Mouse (Mus musculus): ENCODE results near the gene Pcnx4. TPM values are rescaled to one million over a fixed set of nuclear protein-coding genes. Genes with fewer than 3 reads are reported as not detected.
"Not testable (repeated sequence)": the region's sequence is repeated elsewhere in the genome, so short reads cannot be mapped to it uniquely, and the experiment has no call there.

Gene Pcnx4
- polyA plus RNA-seq, 1 experiment from 2014 or later = 2.0 TPM

GRCm38 (mm10) chr12:72564281-72564795 is 28.2 kb downstream of the Pcnx4 start:
- 53% methylated on average over 4 of the region's 4 CpGs for WGBS (ENCODE audit: insufficient replicate concordance)
- H3K27me3 ChIP-seq (ENCODE audit: control insufficient read depth, insufficient read depth, low read depth, low read length) = no peaks in the 10 kb centered on the region
- H3K4me1 ChIP-seq (ENCODE audit: control insufficient read depth, low read depth, low read length) = no peaks in the 10 kb centered on the region
- no peak overlapping the region for H3K9ac ChIP-seq (ENCODE audit: low read depth, low read length)
- H3K27ac ChIP-seq (ENCODE audit: low read length) = no peak overlapping the region
- H3K36me3 ChIP-seq (ENCODE audit: control insufficient read depth, insufficient read depth) = no peaks in the 10 kb centered on the region
- H3K9me3 ChIP-seq (replicated peaks; ENCODE audit: control insufficient read depth, low read length) = no peaks in the 10 kb centered on the region
- H3K4me2 ChIP-seq (ENCODE audit: low read depth, low read length) = no peak overlapping the region
- no peak overlapping the region for H3K4me3 ChIP-seq (ENCODE audit: low read depth, low read length)
- peak; percentile 61 for ATAC-seq (ENCODE audit: low read depth)

DNA sequence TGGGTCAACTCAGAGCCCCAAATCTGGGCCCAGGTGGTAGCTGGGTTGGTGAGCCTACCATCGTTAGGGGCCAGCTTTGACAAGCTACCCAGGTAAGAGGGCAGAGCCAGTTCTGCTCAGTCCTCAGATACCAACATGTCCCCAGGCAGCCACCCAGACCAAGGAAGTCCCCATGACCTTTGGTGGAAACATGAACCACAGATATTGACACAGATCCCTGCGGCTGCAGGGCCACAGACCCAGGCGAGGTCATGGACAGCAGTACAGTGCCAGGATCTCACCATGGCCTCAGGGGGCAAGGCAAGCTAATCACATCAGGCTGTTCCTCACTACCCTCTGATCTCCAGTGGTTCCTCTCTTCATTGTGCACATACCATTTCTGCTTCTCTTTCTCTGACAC is 45.8 kb downstream of the Pcnx4 start:
- Histone ChIP-seq H3K4me3 (ENCODE audit: low read depth, low read length) (no peak overlapping the region), H3K9ac (ENCODE audit: low read depth, low read length) (no peak overlapping the region), H3K27me3 (ENCODE audit: control insufficient read depth, insufficient read depth, low read depth, low read length) (no peaks in the 10 kb centered on the region), H3K27ac (ENCODE audit: low read length) (no peak overlapping the region), H3K4me1 (ENCODE audit: control insufficient read depth, low read depth, low read length) (no peaks in the 10 kb centered on the region), H3K9me3 (replicated peaks; ENCODE audit: control insufficient read depth, low read length) (no peaks in the 10 kb centered on the region), H3K36me3 (ENCODE audit: control insufficient read depth, insufficient read depth) (no peaks in the 10 kb centered on the region), H3K4me2 (ENCODE audit: low read depth, low read length) (no peak overlapping the region)
- WGBS (ENCODE audit: insufficient replicate concordance) = 66% methylated on average over 3 of the region's 3 CpGs
- ATAC-seq (ENCODE audit: low read depth) = no peak

DNA sequence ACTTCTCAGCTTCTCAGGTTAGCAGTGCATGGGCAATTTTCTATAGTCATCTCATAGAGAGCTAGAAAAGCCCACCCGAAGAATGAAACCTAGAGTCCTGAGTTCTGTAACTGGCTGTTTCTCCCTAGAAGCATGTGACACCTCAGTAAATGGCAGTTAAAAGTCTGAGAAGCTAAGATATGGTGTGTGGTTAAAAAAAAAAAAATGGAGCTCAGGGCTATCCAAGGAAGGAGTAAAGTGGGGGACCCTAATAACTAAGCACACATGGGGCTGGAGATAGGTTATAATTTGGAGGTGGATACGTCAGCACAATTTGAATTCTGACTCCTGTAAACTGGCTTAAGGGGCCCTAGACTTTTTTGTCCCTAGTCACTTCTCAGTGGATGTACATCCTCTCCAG is 46.9 kb downstream of the Pcnx4 start:
- no peak overlapping the region for H3K4me2 ChIP-seq (ENCODE audit: low read depth, low read length)
- H3K36me3 ChIP-seq (ENCODE audit: control insufficient read depth, insufficient read depth) = no peaks in the 10 kb centered on the region
- H3K9me3 ChIP-seq (replicated peaks; ENCODE audit: control insufficient read depth, low read length) = no peaks in the 10 kb centered on the region
- no peak overlapping the region for H3K9ac ChIP-seq (ENCODE audit: low read depth, low read length)
- no peaks in the 10 kb centered on the region for H3K4me1 ChIP-seq (ENCODE audit: control insufficient read depth, low read depth, low read length)
- no peak overlapping the region for H3K27ac ChIP-seq (ENCODE audit: low read length)
- no peak for ATAC-seq (ENCODE audit: low read depth)
- no peak overlapping the region for H3K4me3 ChIP-seq (ENCODE audit: low read depth, low read length)
- 60% methylated on average over 2 of the region's 2 CpGs for WGBS (ENCODE audit: insufficient replicate concordance)
- no peaks in the 10 kb centered on the region for H3K27me3 ChIP-seq (ENCODE audit: control insufficient read depth, insufficient read depth, low read depth, low read length)

- Histone ChIP-seq H3K36me3 (ENCODE audit: control insufficient read depth, insufficient read depth) (no peaks in the 10 kb centered on the region), H3K4me3 (ENCODE audit: low read depth, low read length) (no peak overlapping the region), H3K27ac (ENCODE audit: low read length) (no peak overlapping the region), H3K9me3 (replicated peaks; ENCODE audit: control insufficient read depth, low read length) (no peaks in the 10 kb centered on the region), H3K9ac (ENCODE audit: low read depth, low read length) (no peak overlapping the region), H3K4me2 (ENCODE audit: low read depth, low read length) (no peak overlapping the region), H3K27me3 (ENCODE audit: control insufficient read depth, insufficient read depth, low read depth, low read length) (no peaks in the 10 kb centered on the region), H3K4me1 (ENCODE audit: control insufficient read depth, low read depth, low read length) (no peaks in the 10 kb centered on the region)
- WGBS (ENCODE audit: insufficient replicate concordance) = 50% methylated on average over 1 of the region's 1 CpGs
- no peak for ATAC-seq (ENCODE audit: low read depth)
Observed at GRCm38 (mm10) chr12:72585339-72585738, 49.2 kb downstream of the Pcnx4 start.

- no peak overlapping the region for H3K9ac ChIP-seq (ENCODE audit: low read depth, low read length)
- no peaks in the 10 kb centered on the region for H3K36me3 ChIP-seq (ENCODE audit: control insufficient read depth, insufficient read depth)
- H3K4me2 ChIP-seq (ENCODE audit: low read depth, low read length) = no peak overlapping the region
- H3K4me3 ChIP-seq (ENCODE audit: low read depth, low read length) = no peak overlapping the region
- no peaks in the 10 kb centered on the region for H3K9me3 ChIP-seq (replicated peaks; ENCODE audit: control insufficient read depth, low read length)
- no peaks in the 10 kb centered on the region for H3K27me3 ChIP-seq (ENCODE audit: control insufficient read depth, insufficient read depth, low read depth, low read length)
- no peak for ATAC-seq (ENCODE audit: low read depth)
- H3K27ac ChIP-seq (ENCODE audit: low read length) = no peak overlapping the region
- H3K4me1 ChIP-seq (ENCODE audit: control insufficient read depth, low read depth, low read length) = no peaks in the 10 kb centered on the region
Observed at GRCm38 (mm10) chr12:72592991-72593390, 56.8 kb downstream of the Pcnx4 start.

DNA sequence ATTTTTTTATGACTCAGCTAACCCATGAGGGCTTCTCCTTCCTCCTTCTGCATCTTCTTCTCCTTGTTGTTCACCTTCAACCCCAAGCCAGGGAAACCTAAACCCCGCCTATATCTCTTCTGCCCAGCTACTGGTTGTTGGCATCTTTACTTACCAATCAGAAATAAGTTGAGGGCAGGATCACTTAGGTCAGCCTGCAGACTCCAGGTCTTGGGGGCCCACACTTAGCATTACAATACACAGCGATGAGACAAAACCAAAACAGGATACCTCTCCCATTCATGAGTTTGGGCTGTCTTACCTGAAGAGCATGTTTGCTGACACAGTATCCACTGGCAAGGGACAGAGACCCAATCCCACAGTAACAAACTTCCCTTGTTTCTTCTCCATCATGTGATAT is 57.8 kb downstream of the Pcnx4 start:
- Histone ChIP-seq H3K4me1 (ENCODE audit: control insufficient read depth, low read depth, low read length) (no peaks in the 10 kb centered on the region), H3K27ac (ENCODE audit: low read length) (no peak overlapping the region), H3K36me3 (ENCODE audit: control insufficient read depth, insufficient read depth) (no peaks in the 10 kb centered on the region), H3K9ac (ENCODE audit: low read depth, low read length) (no peak overlapping the region), H3K27me3 (ENCODE audit: control insufficient read depth, insufficient read depth, low read depth, low read length) (no peaks in the 10 kb centered on the region), H3K9me3 (replicated peaks; ENCODE audit: control insufficient read depth, low read length) (no peaks in the 10 kb centered on the region), H3K4me3 (ENCODE audit: low read depth, low read length) (no peak overlapping the region), H3K4me2 (ENCODE audit: low read depth, low read length) (no peak overlapping the region)
- WGBS (ENCODE audit: insufficient replicate concordance) = 65% methylated on average over 2 of the region's 2 CpGs
- no peak for ATAC-seq (ENCODE audit: low read depth)

DNA sequence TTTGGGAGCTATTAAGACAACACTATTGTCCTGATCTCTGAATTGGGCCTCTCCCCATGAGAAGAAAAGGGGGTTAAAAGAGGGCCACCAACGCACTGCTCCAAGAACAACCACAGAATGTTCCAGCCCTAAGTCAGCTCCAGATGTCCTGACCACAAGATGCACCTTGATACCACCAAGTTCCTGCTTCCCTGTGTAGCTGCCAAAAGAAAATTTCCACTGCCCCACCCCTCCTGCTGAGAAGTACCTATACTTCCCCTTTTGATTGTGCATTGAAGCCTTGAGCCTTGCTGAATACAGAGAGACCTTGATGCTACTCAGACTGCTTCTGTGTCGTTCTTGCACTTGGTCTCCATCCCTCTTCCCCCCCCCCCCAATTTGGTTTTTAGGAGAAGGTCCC is 62.5 kb downstream of the Pcnx4 start:
- not testable (repeated sequence) for H3K4me1 ChIP-seq (ENCODE audit: control insufficient read depth, low read depth, low read length); H3K9me3 ChIP-seq (replicated peaks; ENCODE audit: control insufficient read depth, low read length); H3K4me3 ChIP-seq (ENCODE audit: low read depth, low read length); H3K27ac ChIP-seq (ENCODE audit: low read length); H3K4me2 ChIP-seq (ENCODE audit: low read depth, low read length); H3K27me3 ChIP-seq (ENCODE audit: control insufficient read depth, insufficient read depth, low read depth, low read length); H3K9ac ChIP-seq (ENCODE audit: low read depth, low read length); ATAC-seq (ENCODE audit: low read depth); H3K36me3 ChIP-seq (ENCODE audit: control insufficient read depth, insufficient read depth)
- 66% methylated on average over 2 of the region's 2 CpGs for WGBS (ENCODE audit: insufficient replicate concordance)

- H3K36me3 ChIP-seq (ENCODE audit: control insufficient read depth, insufficient read depth) = no peaks in the 10 kb centered on the region
- H3K27ac ChIP-seq (ENCODE audit: low read length) = no peak overlapping the region
- no peaks in the 10 kb centered on the region for H3K27me3 ChIP-seq (ENCODE audit: control insufficient read depth, insufficient read depth, low read depth, low read length)
- no peaks in the 10 kb centered on the region for H3K4me1 ChIP-seq (ENCODE audit: control insufficient read depth, low read depth, low read length)
- H3K9me3 ChIP-seq (replicated peaks; ENCODE audit: control insufficient read depth, low read length) = no peaks in the 10 kb centered on the region
- 45% methylated on average over 3 of the region's 3 CpGs for WGBS (ENCODE audit: insufficient replicate concordance)
- no peak for ATAC-seq (ENCODE audit: low read depth)
- no peak overlapping the region for H3K4me2 ChIP-seq (ENCODE audit: low read depth, low read length)
- H3K9ac ChIP-seq (ENCODE audit: low read depth, low read length) = no peak overlapping the region
- H3K4me3 ChIP-seq (ENCODE audit: low read depth, low read length) = no peak overlapping the region
Observed at GRCm38 (mm10) chr12:72612053-72612452, 75.9 kb downstream of the Pcnx4 start.

DNA sequence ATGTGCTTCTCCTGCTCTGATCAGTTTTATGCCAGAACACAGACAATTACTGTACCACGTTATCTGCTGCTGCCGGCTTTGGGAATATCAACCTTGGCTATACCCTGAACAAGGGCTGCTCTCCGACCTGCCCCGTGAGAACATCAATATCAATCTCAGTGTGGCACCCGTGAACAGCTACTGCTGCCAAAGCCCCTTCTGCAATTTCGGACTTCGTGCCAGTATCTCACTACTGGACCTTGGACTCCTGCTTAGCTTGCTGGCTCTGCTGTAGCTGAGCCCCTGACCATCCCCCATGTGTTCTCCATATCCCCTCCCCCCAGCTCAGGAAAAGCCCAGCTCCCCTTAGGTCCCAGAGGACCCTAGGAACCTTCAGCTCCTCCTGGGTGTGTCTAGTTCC is 84.7 kb downstream of the Pcnx4 start:
- Histone ChIP-seq H3K4me2 (ENCODE audit: low read depth, low read length) (no peak overlapping the region), H3K9me3 (replicated peaks; ENCODE audit: control insufficient read depth, low read length) (no peaks in the 10 kb centered on the region), H3K4me1 (ENCODE audit: control insufficient read depth, low read depth, low read length) (no peaks in the 10 kb centered on the region), H3K27me3 (ENCODE audit: control insufficient read depth, insufficient read depth, low read depth, low read length) (no peaks in the 10 kb centered on the region), H3K36me3 (ENCODE audit: control insufficient read depth, insufficient read depth) (no peaks in the 10 kb centered on the region), H3K9ac (ENCODE audit: low read depth, low read length) (no peak overlapping the region), H3K4me3 (ENCODE audit: low read depth, low read length) (no peak overlapping the region), H3K27ac (ENCODE audit: low read length) (no peak overlapping the region)
- ATAC-seq (ENCODE audit: low read depth) = 0 out of 2 replicates have a peak, but pooled peaks have one; percentile 11
- 52% methylated on average over 7 of the region's 7 CpGs for WGBS (ENCODE audit: insufficient replicate concordance)
